Mouse (Mus musculus) embryo, embryonic 10 days (tissue): Measurements from ENCODE around the gene Lsamp.

ENCODE experiments used
- DNase-seq: peaks from one replicate; pipeline ENCODE4 v3.0.0-alpha.2; 2015; ENCODE audit warnings: low spot score

Gene Lsamp

GRCm38 (mm10) chr16:41551164-41551563 is 1567.0 kb downstream of the Lsamp start:
- no peak for DNase-seq

DNA sequence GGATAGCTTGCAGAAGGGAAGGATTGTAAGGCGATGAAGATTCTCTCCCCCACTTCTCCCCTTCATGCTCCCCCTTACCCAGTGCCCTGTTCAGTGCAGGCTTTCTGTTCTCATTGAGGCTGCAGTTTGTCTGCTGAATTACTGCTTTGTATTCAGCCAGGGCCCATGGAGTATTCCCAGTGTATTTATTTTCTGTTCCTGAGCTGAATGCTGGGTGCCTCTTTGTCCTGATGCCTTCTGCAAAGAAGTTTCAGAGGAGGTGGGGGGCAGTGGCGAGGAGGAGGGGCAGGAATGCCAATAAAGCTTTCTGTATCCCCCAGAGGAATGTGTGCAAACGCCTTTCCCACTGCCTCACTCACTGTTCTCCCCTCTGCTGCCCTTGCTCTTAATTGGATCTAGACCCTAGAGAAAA is 1567.7 kb downstream of the Lsamp start:
- peak; percentile 68 for DNase-seq

DNA sequence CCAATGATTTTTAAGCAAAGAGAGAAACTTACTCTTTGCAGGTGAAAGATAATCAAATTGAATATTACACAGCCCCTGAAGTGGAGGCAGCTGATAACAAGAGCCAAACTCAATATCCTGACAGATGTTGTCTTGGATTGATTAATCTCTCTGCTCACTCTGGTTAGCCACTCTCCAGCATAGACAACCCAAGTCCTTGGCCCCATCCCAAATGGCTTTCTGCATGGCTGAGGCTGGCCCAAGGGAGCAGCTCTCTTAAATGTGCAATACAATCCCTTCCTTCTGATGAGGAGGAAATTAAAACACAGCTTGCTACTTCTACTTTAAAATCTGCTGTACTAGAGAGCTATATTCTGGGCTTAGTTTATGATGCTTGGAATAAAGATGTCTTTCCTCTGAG is 1572.9 kb downstream of the Lsamp start:
- no peak for DNase-seq

DNA sequence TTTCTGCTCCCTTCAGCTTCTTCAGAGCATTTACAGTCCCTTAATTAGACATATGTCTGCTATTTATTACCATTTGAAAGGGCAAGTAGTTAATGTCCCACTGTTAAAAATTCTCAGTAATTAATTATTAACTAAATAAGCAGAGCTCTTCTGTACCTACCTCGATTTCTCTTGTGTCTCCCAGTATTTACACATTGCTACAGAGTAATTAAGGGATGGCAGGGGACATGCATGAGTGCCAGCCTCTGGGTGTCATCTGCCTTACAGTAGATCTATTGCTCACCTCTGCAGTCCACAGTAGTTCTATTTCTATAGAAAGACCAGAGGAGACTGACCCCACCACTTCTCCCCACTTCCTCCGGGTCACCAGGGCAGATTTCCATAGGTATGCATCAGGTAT is 1581.1 kb downstream of the Lsamp start:
- DNase-seq, result no peak

- no peak for DNase-seq
These were observed 1604.6 kb downstream of the Lsamp start for GRCm38 (mm10) chr16:41588675-41589301.

- no peak for DNase-seq
These were observed 1628.1 kb downstream of the Lsamp start for GRCm38 (mm10) chr16:41612229-41612628.

DNA sequence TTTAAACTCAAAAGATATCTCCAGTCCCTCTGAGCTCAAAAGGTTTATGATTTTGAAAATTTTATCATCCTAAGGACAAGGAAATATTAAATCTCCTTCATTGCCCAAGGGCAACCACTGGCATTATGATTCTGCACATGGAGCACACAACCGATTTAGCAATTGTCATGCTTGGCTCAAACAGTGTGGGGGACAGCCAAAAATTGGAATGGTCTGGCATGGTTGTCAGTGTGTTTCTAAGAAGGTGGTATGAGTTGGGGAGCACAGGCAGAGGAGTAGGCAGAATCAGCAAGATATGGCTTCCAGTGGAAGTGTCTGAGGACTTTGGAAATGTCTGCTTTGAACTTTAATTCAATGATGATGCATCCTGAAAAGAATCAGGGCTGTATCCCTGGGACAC is 1639.7 kb downstream of the Lsamp start:
- DNase-seq, result no peak

DNA sequence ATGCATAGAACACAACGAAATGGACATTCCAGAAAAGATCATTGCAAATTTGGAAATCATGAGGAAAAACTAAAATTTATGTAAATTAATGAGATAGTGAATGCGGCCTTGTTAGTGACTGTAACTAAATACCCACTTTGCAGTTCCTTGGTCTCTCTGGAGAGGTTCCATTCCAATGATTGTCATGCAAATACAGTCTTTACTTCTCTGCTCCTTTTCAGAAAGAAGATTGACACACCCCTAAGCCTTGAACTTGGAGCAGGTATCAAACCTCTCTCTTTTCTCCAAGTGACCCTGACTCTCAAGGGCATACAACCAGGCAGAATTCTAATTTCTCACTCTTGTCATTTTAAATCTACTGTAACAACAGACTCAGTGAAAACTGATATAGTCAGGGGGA is 1649.7 kb downstream of the Lsamp start:
- no peak for DNase-seq

GRCm38 (mm10) chr16:41640876-41641275 is 1656.7 kb downstream of the Lsamp start:
- no peak for DNase-seq

GRCm38 (mm10) chr16:41653261-41653660 is 1669.1 kb downstream of the Lsamp start:
- DNase-seq, result no peak

DNA sequence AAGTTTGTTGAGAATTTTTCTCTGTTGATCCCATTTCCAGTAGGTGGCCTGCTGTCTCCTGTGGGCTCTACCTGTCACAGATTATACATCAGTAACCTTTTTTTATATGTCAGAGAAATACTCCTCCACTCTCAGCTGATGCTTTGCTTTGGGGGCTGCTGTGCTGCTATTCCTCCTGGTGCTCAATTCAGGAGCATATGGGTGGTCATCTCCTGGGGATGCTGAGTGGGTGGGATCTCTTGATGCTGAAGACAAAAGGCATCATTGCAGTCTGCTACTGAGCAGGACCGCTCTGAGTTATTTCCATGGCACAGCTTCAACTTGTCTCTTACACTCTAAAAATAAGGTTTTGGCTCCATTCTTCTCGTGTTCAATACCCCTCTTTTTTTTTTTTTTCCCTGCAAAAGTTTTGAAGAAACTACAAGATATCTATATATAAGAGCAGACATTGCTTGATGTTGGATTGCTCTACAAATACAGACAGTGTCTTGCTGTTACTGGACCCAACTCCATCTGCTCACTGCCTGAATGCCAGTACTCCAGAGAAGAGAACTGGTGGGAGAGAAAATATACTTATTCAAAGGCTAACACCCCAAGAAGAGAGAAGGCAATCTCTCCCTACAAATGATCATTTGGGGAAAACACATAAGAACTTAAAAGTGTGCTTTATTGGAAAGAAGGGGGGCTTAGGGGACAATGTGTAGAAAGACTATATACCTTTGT is 1690.3 kb downstream of the Lsamp start:
- no peak for DNase-seq

GRCm38 (mm10) chr16:41675774-41676173 is 1691.6 kb downstream of the Lsamp start:
- no peak for DNase-seq

- DNase-seq, result no peak
These were observed 1708.3 kb downstream of the Lsamp start for GRCm38 (mm10) chr16:41692435-41692834.

GRCm38 (mm10) chr16:41701790-41702428 is 1717.7 kb downstream of the Lsamp start:
- no peak for DNase-seq

GRCm38 (mm10) chr16:41728900-41729585 is 1744.9 kb downstream of the Lsamp start:
- no peak for DNase-seq

GRCm38 (mm10) chr16:41729911-41730310 is 1745.8 kb downstream of the Lsamp start:
- no peak for DNase-seq

DNA sequence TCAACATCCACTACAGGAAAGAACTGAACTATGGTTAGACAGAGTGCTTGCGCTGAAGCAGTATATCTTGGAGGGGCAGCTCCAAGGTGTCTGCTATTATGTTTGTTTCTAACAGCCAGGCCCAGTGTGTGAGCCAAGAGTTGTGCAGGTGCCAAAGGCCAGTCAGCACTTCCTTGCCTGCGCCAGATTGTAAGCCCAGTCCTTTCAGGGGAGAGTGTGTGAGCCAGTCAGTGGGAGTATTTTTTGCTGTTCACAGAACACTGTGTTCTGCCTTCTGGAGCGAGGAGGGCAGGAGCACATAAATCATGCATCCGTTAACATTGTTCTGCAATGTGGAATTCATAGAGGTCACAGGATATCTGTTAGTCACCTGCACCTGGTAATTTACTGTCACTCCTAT is 1760.9 kb downstream of the Lsamp start:
- no peak for DNase-seq

DNA sequence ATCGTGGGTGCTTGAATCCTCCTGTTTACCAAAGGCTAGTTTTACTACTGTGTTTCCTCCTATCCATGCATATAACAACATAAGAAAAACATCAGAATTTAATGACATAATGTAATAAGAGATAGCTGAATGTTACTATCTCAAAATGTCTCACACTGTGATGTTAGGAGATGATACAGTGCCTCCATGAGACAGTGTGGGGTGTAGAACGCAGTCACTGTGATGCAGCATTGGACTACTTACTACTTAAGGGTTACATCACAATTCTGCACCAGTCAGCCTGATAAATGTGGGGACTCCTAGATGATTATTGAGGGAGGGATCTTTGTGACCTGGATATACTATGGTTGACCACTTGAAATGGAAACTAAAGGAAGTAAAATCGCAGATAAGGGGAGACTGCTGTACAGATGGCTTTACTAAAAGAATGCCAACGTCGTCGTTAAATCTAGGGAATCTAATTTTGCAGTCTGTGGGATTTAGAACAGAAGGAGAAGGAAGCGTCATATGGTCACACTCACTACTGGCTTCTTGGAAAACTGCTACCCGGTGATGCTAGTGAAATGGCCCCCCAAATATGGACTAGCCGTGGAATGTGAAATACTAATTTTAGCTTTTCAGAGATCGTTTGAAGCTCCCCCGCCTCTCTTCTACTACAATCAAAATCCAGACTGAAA is 1762.2 kb downstream of the Lsamp start:
- DNase-seq, result no peak

GRCm38 (mm10) chr16:41747874-41748273 is 1763.7 kb downstream of the Lsamp start:
- DNase-seq, result no peak

DNA sequence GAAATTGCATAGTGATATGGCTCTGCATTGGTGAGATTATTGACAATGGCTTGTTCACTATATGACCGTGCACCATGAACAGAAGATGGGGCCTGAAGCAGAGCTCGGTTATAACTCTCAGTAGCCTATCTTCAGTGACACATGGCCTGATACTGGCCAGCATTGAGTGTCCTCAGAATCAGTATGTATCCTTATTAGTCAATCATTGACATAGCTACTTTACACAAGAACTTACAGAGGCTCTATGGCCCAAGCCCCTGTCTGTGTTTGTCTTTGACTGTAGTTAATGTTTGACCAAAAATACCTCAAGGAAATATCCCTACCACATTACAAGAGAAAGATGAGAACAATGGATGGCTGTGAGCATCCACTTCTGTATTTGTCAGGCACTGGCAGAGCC is 1764.6 kb downstream of the Lsamp start:
- DNase-seq, result no peak

GRCm38 (mm10) chr16:41764285-41764684 is 1780.1 kb downstream of the Lsamp start:
- DNase-seq, result no peak

DNA sequence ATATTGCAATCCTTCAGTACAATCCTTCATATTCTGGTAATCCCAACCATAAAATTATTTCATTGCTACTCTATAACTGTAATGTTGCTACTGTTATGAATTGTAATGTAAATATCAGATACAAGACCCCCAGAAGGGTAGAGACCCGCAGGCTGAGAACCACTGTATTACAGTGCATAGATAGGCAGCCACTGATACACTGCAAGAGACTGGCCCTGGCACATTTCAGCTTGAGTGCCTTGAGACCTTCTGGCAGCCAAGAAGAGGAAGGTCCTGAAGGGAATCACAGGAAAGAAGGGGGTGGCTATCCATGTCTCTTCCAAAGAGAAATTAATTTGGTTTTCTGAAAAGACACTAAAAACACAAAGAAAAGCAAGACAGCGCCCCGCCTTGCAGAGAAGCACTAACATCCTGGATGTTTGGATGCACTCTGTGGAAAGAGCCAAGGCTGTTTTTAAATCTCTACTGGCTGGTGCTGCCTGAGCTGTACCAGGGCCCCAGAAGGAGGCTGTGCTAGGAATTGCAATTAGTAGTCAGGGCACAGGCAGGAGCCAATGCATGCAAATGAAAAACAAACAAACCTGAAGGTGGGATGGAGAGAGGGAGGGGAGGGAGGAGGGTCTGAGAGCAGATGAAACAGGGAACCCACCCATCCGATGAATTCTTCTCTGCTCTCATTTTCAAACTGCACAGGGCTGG is 1787.4 kb downstream of the Lsamp start:
- DNase-seq, result no peak
